Mouse (Mus musculus): ENCODE measurements around the gene Mfsd7a.
"Not testable (repeated sequence)": the region's sequence is repeated elsewhere in the genome, so short reads cannot be mapped to it uniquely, and the experiment has no call there.

The Mfsd7a gene

DNA sequence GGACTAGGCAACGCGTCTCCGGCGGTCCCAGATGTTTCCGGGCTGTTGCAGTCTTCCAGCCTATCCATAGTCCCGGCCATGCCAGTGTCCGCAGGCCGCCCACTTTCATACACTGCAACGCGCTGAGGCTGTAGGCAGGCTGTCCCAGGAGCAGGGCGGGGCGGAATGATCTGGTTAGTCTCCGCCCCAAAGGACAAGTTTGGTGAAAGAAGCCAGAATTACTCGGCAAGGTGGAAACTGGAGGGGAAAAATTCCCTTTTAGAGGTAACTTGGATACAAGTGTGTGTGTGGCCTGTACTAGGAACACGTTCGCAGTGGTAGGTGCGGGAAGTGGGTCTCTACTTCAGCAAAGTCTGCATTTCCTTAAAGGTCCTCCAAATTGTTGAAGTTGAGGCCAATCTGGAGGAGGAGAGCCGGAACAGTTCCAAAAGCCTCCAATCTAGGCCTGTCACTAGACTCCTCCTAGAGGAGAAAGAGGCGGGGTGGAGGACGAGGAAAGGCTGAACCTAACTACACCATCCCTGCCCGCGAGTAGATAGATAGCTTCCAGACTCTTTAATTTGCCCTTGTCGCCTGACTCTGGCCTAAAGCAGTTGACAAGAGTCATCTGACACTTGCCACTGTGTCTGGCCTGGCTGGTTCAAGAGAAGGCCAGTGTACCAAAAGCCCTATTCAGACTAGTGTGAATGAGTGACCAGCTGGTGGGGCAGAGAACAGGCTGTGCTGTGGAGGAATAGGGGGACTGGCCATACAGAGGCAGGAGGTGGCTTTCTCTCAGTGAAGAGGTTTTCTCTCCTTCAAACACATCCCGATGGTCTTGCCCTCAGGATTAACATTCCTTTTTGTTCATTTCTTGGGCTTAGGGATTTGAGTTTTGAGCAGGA, at the start of gene Mfsd7a:
Gene Mfsd7a, minus strand, starts transcription at position 107 of the 884 bp plus-strand sequence.
- DNase-seq (ENCODE audit: low read depth, low spot score), result no peak

GRCm38 (mm10) chr5:108486148-108486547, 37.5 kb upstream of the Mfsd7a start:
- not testable (repeated sequence) for DNase-seq (ENCODE audit: low read depth, low spot score)

GRCm38 (mm10) chr5:108485239-108485638, 36.5 kb upstream of the Mfsd7a start:
- DNase-seq (ENCODE audit: low read depth, low spot score), result no peak

- DNase-seq (ENCODE audit: low read depth, low spot score), result no peak
Measured at GRCm38 (mm10) chr5:108483006-108483405, 34.3 kb upstream of the Mfsd7a start.

DNA sequence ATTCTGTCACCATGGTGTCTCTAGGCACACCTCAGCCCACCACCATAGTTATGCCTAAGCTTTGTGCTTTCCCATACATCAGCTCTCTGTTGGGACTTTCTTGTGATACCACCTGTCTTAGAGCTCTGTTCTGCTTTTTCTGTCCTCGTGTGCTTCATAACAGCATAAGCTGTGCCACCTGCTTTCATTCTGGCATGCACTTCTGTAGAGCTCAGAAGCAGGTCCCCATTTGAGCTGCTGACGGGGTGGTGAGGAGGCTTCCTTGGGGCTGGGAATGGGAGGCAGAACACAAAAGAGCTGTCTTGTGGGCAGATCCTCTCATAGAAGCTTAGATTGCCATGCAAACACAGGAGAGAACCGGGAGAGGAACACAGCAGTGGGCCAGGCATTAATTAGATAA, 27.3 kb upstream of the Mfsd7a start:
- no peak for DNase-seq (ENCODE audit: low read depth, low spot score)

GRCm38 (mm10) chr5:108473737-108474136, 25.0 kb upstream of the Mfsd7a start:
- DNase-seq (ENCODE audit: low read depth, low spot score), result no peak

- no peak for DNase-seq (ENCODE audit: low read depth, low spot score)
Measured at GRCm38 (mm10) chr5:108469617-108470016, 20.9 kb upstream of the Mfsd7a start.

GRCm38 (mm10) chr5:108466647-108467046, 18.0 kb upstream of the Mfsd7a start:
- no peak for DNase-seq (ENCODE audit: low read depth, low spot score)

GRCm38 (mm10) chr5:108465131-108465891, 16.6 kb upstream of the Mfsd7a start:
- no peak for DNase-seq (ENCODE audit: low read depth, low spot score)

GRCm38 (mm10) chr5:108462446-108462845, 13.8 kb upstream of the Mfsd7a start:
- DNase-seq (ENCODE audit: low read depth, low spot score), result no peak

GRCm38 (mm10) chr5:108461082-108462065, 12.7 kb upstream of the Mfsd7a start, which contains the start of gene Pcgf3:
Gene Pcgf3 (plus strand): TSS chr5:108461232.
- peak; percentile 86 for DNase-seq (ENCODE audit: low read depth, low spot score)

- DNase-seq (ENCODE audit: low read depth, low spot score), result no peak
Measured at GRCm38 (mm10) chr5:108460461-108460860, 11.8 kb upstream of the Mfsd7a start.

DNA sequence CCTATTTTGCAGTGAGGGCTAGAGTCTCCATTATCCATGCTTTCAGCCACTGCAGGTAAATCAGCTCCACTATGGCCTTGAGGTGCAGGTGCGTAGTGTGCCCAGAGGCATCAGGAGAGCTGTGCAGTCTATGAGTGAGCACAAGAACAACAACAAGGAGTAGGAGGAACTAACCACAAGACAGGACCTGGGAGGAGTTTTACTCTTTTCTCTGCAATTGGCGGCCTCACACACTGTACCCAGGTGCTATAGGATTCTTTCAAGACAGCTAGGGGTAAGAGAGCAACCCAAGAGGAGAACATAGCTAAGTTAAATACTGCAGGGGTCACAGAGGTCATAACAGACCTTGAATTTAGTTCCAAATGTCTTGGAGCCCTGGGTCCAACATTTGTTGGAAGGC, 10.0 kb upstream of the Mfsd7a start:
- DNase-seq (ENCODE audit: low read depth, low spot score), result no peak

DNA sequence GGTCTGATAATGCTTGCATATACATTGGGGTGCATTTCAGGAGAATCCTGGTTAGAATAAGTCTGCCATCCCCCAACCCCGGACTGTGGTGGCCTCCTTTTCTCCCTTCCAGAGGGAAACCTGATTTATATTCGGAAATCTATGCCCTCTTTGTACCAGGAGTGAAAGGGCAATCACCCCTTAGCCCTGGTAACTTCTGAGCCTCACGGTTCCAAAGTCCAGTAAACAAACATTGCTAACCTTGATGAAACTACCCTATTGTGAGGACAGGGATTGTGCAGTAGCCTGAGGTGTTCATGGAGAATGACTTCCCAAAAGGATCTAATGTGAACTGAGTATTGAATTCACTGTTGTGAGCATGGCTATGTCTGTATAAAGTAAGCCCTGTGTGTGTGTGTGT, 5.4 kb upstream of the Mfsd7a start:
- DNase-seq (ENCODE audit: low read depth, low spot score), result no peak

- DNase-seq (ENCODE audit: low read depth, low spot score), result no peak
Measured at GRCm38 (mm10) chr5:108452422-108452821, 3.7 kb upstream of the Mfsd7a start.

- DNase-seq (ENCODE audit: low read depth, low spot score), result no peak
Measured at GRCm38 (mm10) chr5:108451611-108452010, 2.9 kb upstream of the Mfsd7a start.

DNA sequence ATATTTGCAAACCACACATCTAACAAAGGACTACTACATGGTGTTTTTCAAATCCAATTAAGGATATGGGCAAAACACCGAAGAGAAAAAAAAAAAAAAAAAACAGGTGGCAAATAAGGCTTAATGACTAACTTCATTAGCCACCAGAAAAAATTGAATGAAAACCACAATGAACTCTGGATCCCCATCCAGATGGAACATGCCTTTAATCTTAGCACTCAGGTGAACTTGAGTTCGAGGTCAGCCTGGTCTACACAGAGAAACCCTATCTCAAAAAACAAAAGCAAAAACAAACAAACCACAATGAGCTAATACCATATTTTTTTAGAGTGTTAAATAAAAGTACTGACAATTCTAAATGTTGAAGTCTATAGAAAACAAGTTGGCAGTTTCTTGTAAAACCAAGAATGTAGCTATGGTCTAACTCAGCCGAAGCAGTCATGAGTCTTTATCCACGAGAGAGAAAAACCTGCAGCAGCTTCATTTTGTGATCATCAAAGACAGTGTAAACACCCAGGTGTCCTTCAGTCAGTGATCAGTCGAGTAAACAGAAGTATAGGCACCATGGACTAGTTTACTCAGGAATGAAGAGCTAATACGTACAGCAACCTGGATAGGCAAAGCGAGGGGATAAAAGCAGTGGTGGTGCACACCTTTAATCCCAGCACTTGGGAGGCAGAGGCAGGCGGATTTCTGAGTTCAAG, 2.3 kb upstream of the Mfsd7a start:
- DNase-seq (ENCODE audit: low read depth, low spot score), result no peak

DNA sequence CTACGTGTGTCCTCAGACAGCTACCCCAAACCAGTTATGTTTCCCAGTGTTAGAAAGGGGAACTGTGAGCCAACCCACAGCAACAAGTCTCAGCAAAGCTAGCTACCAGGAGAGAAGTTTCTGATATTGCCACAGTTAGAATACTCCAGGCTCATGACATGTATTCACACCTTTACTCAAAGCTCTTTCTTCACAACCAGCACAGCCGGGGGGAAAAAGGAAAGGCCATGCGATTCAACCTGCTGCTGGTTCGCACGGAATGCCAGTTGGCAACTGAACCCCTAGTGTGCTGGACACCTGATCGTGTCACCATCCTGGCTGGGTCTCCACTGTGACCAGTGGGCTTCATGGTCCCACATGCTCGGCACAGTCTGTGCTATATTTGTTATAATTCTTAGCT, 834 bp downstream of the Mfsd7a start:
- no peak for DNase-seq (ENCODE audit: low read depth, low spot score)

- no peak for DNase-seq (ENCODE audit: low read depth, low spot score)
Measured at GRCm38 (mm10) chr5:108446973-108447372, 1.7 kb downstream of the Mfsd7a start.

GRCm38 (mm10) chr5:108436101-108436500, 12.6 kb downstream of the Mfsd7a start:
- no peak for DNase-seq (ENCODE audit: low read depth, low spot score)
